Mouse (Mus musculus) regulatory T cell (primary cell): ENCODE measurements around the gene Pecam1.
"Not testable (repeated sequence)": the region's sequence is repeated elsewhere in the genome, so short reads cannot be mapped to it uniquely, and the experiment has no call there.

ENCODE experiments used
- in situ Hi-C: fragments of 300-600 bp; cut with MboI, MseI; formaldehyde crosslinking; loops from one replicate; pipeline ENCODE4 v1.15.1; 2025; ENCODE audit warnings: high pct_unique_total_duplicates

Pecam1 gene

DNA sequence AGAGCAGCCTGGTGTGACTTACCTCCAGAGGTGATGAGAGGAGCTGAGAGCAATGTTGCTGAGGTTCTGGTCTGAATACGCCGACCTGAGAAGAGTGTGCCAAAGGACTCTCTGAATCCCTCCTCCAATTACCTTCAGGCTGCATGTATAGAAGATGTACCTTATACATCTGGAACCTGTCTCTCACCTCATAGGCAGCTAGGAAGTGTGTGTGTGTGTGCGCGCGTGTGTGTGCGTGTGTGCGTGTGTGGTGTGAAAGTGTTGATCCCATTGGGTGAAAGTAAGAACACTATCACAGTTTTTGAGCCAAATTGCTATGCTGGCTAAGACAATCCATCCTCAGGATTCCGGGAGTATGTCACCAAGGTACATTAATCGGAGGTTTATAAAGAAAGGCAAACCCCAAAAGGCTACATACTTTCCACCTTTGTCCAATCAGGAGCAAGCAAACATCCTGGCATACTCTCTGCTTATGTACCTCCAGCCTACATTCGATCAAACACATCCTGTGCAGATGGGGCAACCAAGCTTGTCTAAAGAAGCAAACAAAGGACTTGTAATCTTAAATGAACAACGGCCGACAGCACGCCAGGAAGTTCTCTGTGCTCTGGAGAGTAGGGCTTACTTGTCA is at the start of gene Pecam1:
Gene Pecam1, minus strand, starts transcription at position 508 of the 631 bp plus-strand sequence.
- in situ Hi-C loops = no loop called here

DNA sequence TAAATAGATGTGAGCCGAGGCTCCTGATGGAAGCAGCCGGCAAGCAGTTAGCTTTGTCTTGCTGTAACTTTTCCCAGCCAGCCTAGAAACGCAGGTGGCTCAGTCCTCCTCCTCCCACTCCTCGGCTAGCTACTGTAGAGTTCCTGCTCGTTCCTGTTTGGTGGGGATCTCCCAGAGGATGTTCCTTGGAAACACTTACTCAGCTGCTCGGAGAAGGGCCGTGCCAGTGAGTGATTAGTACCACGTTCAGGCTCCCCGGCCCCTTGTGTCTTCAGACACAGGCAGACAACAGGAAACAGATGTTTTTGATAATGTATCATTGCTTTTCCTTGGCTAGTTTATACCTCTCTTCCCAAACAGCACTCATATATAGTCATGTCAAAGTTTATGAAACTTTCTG is 45.3 kb upstream of the Pecam1 start:
- in situ Hi-C loops = no loop called here

GRCm38 (mm10) chr11:106793846-106794245 is 43.4 kb upstream of the Pecam1 start:
- in situ Hi-C loops = no loop called here

- in situ Hi-C loops = no loop called here
These were observed 39.2 kb upstream of the Pecam1 start for GRCm38 (mm10) chr11:106789649-106790048.

- in situ Hi-C loops = no loop called here
These were observed 38.5 kb upstream of the Pecam1 start, which contains the start of the genes Ddx5 and Cep95 for GRCm38 (mm10) chr11:106788775-106789459. TSS of gene Ddx5 (minus strand) at chr11:106789185. TSS of gene Cep95 (plus strand) at chr11:106789252.

DNA sequence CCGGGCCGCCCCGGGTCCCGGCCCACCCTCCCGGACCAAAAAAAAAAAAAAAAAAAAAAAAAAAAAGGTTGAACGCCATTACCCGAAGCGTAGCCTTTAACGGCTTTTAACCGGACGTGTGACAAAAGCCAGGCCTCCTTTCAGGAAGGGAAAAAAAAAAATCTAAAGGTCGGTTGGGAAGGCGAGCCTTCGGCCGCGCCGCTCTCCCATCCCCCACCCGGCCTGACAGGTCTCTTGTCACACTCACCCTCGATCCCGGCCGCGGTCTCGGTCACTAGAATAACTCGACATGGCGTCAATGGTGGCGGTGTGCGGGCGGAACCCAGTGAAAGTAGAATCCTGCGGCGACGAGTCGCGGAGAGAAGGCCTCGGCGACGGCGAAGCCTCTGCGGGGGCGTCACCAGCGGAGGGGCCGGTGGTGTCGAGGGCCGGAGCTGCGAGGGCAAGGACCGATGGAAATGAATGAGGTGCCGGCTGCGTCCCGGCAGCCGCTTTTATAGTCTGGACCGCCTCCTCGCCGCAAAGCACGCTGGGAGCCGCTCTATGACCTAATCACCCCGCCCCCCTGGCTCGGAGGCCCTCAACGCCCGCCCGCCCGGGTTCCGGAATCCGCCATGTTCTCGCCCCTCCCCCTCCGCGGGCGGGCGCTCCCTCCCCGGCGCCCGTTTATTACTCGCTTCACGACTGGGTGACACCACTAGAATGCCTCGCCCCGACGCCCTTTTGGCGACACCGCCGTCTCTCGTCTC is 37.8 kb upstream of the Pecam1 start:
- in situ Hi-C loops = no loop called here

- in situ Hi-C loops = no loop called here
These were observed 37.0 kb upstream of the Pecam1 start for GRCm38 (mm10) chr11:106787131-106788025.

GRCm38 (mm10) chr11:106785043-106785442 is 34.6 kb upstream of the Pecam1 start:
- in situ Hi-C loops = no loop called here

DNA sequence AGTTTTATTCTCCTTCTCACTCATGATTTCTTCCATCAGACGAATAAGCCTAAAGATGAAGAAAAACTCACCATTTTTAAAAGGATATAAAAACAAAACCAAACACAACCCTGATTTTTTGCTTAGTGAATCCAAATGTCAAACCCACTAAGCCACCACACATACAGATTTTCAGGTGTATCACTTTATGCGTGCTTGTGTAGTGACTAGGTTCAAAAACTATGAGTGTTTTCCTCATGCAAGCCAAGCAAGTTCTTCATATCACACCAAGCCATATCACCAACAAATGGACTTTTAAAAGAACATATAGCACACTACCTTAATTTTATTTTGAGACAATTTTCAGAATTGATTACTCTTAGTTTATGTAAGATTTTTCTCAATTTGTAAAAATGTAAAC is 34.0 kb upstream of the Pecam1 start:
- in situ Hi-C loops = no loop called here

DNA sequence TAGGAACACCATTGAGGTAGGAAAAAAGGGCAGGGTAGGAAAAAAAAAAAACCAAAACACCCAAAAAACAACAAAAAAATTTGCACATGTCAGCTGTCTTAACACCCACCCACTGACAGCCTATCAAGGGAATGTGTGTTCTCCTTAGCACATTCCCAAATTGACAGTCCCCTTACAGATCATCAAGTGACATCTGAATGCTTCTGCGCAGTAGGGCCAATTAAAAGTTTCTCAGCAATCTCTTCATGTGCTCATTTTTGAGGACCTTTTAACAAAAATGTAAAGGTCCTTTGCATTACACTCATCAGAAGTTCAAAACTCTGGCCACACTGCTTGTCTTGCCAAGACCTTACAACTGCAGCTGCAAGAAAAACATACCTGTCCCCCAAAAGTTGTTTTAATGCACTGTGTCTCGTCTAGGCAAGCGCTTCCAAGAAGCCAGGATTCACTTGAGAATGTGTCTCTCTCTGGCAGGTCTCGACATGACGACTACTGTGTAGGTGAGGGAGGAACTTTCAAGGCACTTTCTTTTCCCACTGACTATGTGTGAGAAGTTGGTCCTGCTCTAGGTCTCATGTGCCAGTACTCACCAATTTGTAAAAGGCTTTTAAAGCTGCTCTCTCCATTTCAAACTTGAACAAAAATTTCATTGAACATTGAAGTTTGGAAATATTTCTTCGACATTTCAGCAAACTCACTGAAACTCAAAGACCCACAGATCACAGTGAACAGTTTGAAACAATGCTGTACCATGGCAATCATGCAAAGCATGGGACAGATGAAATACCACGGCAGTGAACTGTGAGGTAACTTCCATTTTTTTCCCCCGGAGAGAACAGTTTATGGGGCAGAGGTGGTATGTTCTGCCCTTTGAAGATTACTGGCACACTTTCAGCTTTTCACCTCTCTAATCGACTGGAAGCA is 32.7 kb upstream of the Pecam1 start:
- in situ Hi-C loops = no loop called here

GRCm38 (mm10) chr11:106782271-106782670 is 31.8 kb upstream of the Pecam1 start:
- in situ Hi-C loops = not testable (repeated sequence)

GRCm38 (mm10) chr11:106780590-106781220 is 30.3 kb upstream of the Pecam1 start:
- in situ Hi-C loops = no loop called here

DNA sequence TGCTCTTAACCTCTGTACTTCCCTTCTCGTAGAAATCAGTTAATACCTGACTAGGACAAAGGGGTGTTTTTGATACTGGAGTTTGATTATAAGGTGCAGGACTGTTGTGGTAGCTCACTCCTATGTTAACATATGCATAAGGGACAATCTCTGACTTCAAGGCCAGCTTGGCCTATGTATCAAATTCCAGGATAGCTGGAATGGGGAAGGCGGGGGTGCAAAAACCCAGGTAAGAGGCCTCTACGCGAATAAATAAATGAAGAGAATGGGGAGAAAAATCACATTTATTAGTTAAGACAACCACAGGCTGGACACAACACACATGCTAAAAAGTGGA is 29.6 kb upstream of the Pecam1 start:
- in situ Hi-C loops = no loop called here

DNA sequence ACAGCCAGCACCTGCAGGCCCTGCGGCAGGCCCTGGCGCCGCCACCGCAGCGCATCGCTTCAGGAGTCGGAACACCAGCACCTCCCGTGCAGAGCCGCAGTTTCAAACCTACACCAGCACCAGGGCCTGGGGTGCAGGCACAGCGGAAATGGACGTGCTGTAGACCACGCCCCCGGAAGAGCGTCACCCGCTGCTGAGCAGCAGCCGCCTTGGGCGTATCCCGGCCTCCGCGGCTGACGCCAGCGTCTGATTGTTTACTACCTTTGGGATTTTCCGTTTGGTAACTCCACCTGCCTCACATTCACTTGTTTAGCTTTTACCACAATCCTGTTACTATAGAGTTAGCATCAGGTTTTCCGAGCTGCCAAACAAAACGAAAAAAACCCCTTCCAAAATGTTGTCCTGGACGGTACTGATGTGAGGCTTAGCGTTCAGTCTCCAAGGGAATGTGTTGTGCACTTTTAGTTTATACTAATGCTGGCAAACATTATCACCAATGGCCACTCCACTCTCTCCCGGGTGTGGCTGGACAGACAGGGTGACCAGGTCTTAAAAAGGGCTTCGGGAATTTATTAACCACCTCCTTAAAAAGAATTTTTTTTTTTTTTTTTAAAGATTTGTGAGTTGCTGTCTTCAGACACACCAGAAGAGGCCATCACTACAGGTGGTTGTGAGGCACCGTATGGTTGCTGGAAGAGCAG is 29.1 kb upstream of the Pecam1 start, which contains the start of gene Polg2:
Gene Polg2, minus strand, starts transcription at position 150 of the 701 bp plus-strand sequence.
- in situ Hi-C loops = no loop called here

DNA sequence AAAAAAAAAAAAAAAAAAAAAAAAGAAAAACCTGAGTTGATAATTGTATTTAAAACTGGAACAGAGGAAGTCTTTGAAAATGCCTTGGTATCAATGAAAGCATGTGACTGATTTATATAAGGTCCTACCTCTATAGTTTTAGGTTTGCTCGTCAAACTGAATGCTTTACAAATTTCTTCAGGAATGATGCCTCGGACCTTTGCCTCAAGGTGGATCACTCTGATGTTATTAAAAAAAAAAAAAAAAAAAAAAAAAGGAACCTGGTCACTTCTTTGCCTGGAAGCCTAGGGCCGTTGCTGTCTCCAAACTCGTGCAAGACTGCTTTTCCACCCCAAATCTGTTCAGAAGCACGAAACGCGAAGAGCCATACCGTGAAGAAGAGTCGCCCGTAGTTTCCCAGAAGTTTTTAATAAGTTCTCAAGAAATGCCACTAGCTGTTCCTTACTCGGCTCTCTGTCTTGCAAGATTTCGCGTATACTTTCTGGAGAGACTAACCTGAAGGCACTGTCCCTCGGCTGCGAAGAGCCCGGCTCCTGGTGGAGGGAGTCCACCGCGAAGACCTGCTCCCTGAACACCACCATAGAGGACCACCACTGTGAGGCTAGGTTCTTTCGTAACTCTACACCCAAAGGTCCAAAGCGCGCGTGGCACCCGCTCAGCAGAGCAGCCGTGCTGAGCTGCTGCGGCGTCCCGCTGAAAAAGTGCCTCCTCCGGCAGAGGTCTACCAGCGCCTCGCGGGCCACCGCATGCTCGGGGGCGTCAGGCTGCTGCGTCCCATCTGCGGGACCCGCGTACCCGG is 28.4 kb upstream of the Pecam1 start:
- in situ Hi-C loops = no loop called here

DNA sequence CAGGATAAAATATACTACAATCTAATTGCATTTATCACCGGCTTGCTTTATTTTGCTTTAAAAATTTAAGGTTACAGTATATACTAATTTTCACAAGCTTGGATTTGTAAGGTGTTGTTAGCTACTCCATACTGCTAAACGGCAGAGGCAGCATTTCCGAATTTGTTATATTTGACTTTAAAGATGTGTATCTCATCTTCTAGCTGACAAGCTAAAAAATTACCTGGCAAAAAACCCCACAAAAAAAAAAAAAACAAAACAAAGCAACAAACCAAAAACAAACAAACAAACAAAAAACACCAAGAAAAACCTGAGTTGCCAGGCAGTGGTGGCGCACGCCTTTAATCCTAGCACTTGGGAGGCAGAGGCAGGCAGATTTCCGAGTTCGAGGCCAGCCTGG is 27.7 kb upstream of the Pecam1 start:
- in situ Hi-C loops = no loop called here

DNA sequence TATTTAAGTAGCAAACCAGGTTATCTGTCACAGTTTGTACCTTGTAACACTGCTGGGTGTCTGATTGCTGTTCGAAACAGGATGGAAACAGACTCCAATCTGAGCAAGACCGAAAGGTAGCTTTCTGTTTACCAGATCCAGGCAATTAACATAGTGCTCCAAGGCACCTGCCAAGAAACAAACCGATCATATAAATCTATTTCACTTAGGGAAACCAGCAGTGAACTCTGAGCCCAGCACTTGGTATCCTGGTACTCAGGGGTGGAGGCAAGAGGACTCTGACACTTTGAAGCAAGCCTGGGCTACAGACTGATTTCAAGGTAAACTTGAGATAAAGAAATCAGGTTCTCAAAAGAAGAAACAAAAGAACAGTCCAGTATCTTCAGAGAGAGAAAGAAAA is 27.0 kb upstream of the Pecam1 start:
- in situ Hi-C loops = no loop called here

GRCm38 (mm10) chr11:106776960-106777359 is 26.5 kb upstream of the Pecam1 start:
- in situ Hi-C loops = no loop called here

DNA sequence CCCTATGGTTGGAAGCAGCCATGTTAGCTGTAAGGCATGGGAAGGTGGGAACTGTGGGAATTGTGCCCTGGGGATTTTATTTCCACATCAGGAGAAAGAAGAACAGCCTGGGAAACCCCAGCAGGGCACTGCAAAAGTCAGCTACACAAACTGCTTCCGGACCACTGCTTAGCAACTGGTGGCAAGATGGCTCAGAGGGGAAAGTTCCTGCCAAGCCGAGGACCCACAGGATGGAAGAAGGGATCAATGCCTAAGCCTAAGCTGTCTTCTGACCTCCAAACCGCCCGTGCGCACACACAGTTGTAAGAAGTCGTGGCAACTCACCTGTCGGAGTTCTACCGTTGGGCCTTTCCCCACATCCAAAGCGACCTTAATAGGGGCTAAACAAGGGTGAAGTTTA is 22.6 kb upstream of the Pecam1 start:
- in situ Hi-C loops = no loop called here
